Comparison of ENCODE assay signal across 13 mouse cellular contexts in the genomic region with DNA sequence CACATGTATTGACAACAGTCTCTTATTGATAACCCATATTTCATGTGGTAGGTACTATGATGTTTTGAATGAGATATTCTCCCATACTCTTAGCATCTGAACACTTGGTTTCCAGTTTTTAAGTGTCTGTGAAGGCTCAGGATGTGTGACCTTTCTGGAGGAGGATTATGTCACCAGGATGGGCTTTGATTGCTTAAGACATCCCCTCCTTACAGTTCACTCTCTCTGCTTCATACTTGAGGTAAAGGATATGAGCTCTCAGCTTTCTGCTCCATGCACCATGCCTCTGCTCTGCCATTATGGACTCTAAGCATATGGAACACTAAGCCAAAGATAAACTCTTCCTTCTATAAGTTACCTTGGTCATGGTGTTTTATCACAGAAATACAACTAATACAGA.
"Had no signal": no experiment of that assay in that cellular context is flagged by ENCODE, and none has a peak within 500 bp of the region (broad histone marks: within the 10 kb centered on the region; RNA-seq: fewer than 3 reads in every experiment).

No protein-coding gene starts in this region.

- ATAC-seq: midbrain, embryonic 16.5 days had no signal

- DNase-seq: lung, adult 18-20 months; lung, embryonic 14.5 days; lung, postnatal 10 days; lung, postnatal 4 days; midbrain, embryonic 14.5 days; right cerebral cortex, adult 18-20 months; right cerebral cortex, postnatal 25 days; right cerebral cortex, postnatal 4 days; spleen, adult 18-20 months; thymus, adult 2 months; thymus, postnatal 25 days; thymus, postnatal 4 days had no signal
